Mouse (Mus musculus) heart, adult 2 months (tissue): ENCODE measurements around the gene Ets1.

Experiments used
- CTCF ChIP-seq: fragments of 200-600 bp; IDR thresholded peaks from 2 replicates; pipeline ENCODE4 v1.8.1; 2022; ENCODE audit warnings: antibody characterized with exemption, mild to moderate bottlenecking, moderate library complexity
- EP300 ChIP-seq: fragments of 200-500 bp; IDR thresholded peaks from 2 replicates; pipeline ENCODE4 v1.6.1; 2011; ENCODE audit warnings: low read depth, low read length, control low read depth; ENCODE audit not compliant: insufficient read depth
- POLR2A ChIP-seq: fragments of 200-500 bp; IDR thresholded peaks from 2 replicates; pipeline ENCODE4 v1.6.1; 2011; ENCODE audit warnings: mild to moderate bottlenecking, low read depth, low read length, control low read depth; ENCODE audit not compliant: insufficient read depth

DNA sequence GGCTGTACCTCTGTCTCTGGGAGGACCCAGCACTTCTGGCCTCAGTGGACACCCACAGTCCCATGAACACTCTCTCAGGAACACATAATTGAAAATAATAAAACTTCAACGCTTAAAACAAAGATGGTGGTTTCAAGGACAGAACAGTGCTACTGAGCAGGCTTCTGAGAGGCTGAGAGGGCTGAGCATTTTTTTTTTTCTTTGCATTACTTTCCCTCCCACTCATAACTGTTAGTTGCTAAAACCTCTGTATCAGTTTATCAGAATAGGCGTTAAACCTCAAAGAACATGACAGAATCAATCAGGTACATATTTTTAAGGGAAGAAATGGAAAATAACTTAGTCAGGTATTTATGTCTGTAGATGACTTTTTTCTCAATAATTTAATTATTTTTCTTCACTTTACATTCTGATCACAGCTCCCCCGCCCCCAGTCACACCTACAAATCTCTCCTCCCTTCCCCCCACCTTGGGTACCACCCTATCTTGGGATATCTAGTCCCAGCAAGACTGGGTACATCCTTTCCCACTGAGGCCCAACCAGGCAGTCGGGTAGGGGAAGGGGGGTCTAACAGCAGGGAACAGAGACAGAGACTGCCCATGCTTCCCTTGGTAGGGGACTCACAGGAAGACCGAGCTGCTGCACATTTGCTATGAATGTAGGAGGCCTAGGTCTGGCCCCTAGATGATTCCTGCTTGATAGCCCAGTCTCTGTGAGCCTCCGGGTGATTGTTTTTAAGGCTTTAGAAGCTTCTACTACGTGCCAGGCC is 68.1 kb downstream of the Ets1 start:
- TF ChIP-seq CTCF: no peak
- no peak for TF ChIP-seq EP300
- TF ChIP-seq POLR2A: no peak
